Mouse (Mus musculus) cerebellum, adult 2 months (tissue): ENCODE measurements at regions not wholly inside any gene's neighbourhood (a gene's known extent, or its start where the extent isn't known, plus 50 kb on each side); places are given as distances from the start of the nearest gene placed in this dataset.

Experiments used
- CTCF ChIP-seq: fragments of 200-500 bp; IDR thresholded peaks from 2 replicates; pipeline ENCODE4 v1.5.1; 2011; ENCODE audit warnings: low read depth, mild to moderate bottlenecking, control low read depth, low read length, moderate library complexity, borderline replicate concordance; ENCODE audit not compliant: insufficient read depth
- POLR2A ChIP-seq: fragments of 200-500 bp; IDR thresholded peaks from 2 replicates; pipeline ENCODE4 v1.6.1; 2011; ENCODE audit warnings: low read length, control low read depth, borderline replicate concordance; ENCODE audit not compliant: insufficient read depth

GRCm38 (mm10) chr5:133080751-133081150 lies 537.6 kb upstream of the Auts2 start:
- TF ChIP-seq POLR2A: no peak
- TF ChIP-seq CTCF: no peak
